ENCODE assay signal across 17 mouse cellular contexts in genomic region chr6:137923364-137923763, GRCm38 (mm10).
"Had no signal": no experiment of that assay in that cellular context is flagged by ENCODE, and none has a peak within 500 bp of the region (broad histone marks: within the 10 kb centered on the region; RNA-seq: fewer than 3 reads in every experiment).

No protein-coding gene starts in this region.

- H3K4me3 ChIP-seq: lung, embryonic 15.5 days; megakaryocyte, embryonic 14.5 days; midbrain, embryonic 13.5 days; midbrain, embryonic 15.5 days; neural tube, embryonic 12.5 days; stomach, embryonic 15.5 days had no signal

- ATAC-seq: liver, postnatal 0 days; lung, postnatal 0 days; midbrain, embryonic 13.5 days; midbrain, embryonic 15.5 days had no signal

- H3K27me3 ChIP-seq: lung, embryonic 15.5 days; megakaryocyte, embryonic 14.5 days; midbrain, embryonic 13.5 days; midbrain, embryonic 15.5 days; neural tube, embryonic 12.5 days; stomach, embryonic 15.5 days had no signal

- H3K9ac ChIP-seq: liver, postnatal 0 days; lung, embryonic 15.5 days; midbrain, embryonic 13.5 days; midbrain, embryonic 15.5 days; neural tube, embryonic 12.5 days; stomach, embryonic 15.5 days had no signal

- H3K4me2 ChIP-seq: lung, embryonic 15.5 days; midbrain, embryonic 13.5 days; midbrain, embryonic 15.5 days; neural tube, embryonic 12.5 days; stomach, embryonic 15.5 days had no signal

- H3K9me3 ChIP-seq: lung, embryonic 15.5 days; midbrain, embryonic 13.5 days; midbrain, embryonic 15.5 days; neural tube, embryonic 12.5 days; stomach, embryonic 15.5 days had no signal

- H3K27ac ChIP-seq: lung, embryonic 15.5 days; macrophage; midbrain, embryonic 13.5 days; midbrain, embryonic 15.5 days; neural tube, embryonic 12.5 days; stomach, embryonic 15.5 days; stomach, postnatal 0 days had no signal

- H3K4me1 ChIP-seq: lung, embryonic 15.5 days; megakaryocyte, embryonic 14.5 days; midbrain, embryonic 13.5 days; midbrain, embryonic 15.5 days; neural tube, embryonic 12.5 days; stomach, embryonic 15.5 days had no signal

- DNase-seq: liver, postnatal 0 days; lung, adult 2 months; lung, postnatal 14 days; lung, postnatal 36 days; right cerebral cortex, postnatal 14 days; thymus, adult 18-20 months; thymus, postnatal 14 days; thymus, postnatal 36 days had no signal

- H3K36me3 ChIP-seq: lung, embryonic 15.5 days; midbrain, embryonic 13.5 days; midbrain, embryonic 15.5 days; neural tube, embryonic 12.5 days; stomach, embryonic 15.5 days had no signal
